Mouse (Mus musculus) spleen, postnatal 36 days (tissue): ENCODE data around the gene Capg.

Experiments used
- DNase-seq, 2 experiments: peaks; one replicate each; pipeline ENCODE4 v3.0.0; 2022; ENCODE audit warnings: low spot score in 2 of 2, mixed read lengths in 1 of 2

The Capg gene

GRCm38 (mm10) chr6:72607676-72608075 lies 63.5 kb downstream of the Capg start:
- no peak for DNase-seq

- no peak for DNase-seq
Measured at GRCm38 (mm10) chr6:72608662-72609184, 64.5 kb downstream of the Capg start.

- DNase-seq = no peak
Measured at GRCm38 (mm10) chr6:72610261-72610660, 66.1 kb downstream of the Capg start.
